Mouse (Mus musculus) spleen, adult 2 months (tissue): Measurements from ENCODE around the gene Scgb2b11.
"Not testable (repeated sequence)": the region's sequence is repeated elsewhere in the genome, so short reads cannot be mapped to it uniquely, and the experiment has no call there.

Experiments
- CTCF ChIP-seq: fragments of 200-500 bp; IDR thresholded peaks from 2 replicates; pipeline ENCODE4 v1.5.1; 2011; ENCODE audit warnings: mild to moderate bottlenecking, inconsistent platforms; ENCODE audit not compliant: insufficient read depth, insufficient read length, insufficient replicate concordance; ENCODE audit errors: extremely low read depth
- POLR2A ChIP-seq: fragments of 200-500 bp; IDR thresholded peaks from 2 replicates; pipeline ENCODE4 v1.6.1; 2011; ENCODE audit warnings: low read depth, low read length, inconsistent platforms

DNA sequence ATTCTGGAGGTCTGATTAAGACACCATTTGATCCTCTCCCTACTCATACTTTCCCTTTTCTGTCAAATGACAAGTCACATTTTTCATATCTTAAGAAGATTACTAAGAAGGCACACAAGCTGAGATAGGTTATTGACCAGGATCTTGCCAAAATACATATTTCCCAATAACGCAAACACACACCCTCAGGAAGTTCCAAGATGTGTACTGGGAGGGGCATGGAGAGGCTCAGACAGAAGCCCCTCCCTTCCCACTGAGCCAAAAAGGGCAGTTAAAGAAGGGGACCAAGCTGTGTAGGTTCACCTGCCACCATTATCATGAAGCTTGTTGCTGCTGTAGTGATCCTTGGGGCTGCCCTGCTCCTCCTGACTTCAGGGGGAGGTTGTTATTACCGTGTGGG is 11.6 kb upstream of the Scgb2b11 start, which contains the start of gene Scgb1b11:
- TF ChIP-seq CTCF, POLR2A: not testable (repeated sequence)
